Mouse (Mus musculus): ENCODE measurements around the gene Mpp3. TPM values are rescaled to one million over a fixed set of nuclear protein-coding genes. Genes with fewer than 3 reads are reported as not detected.

Gene Mpp3
- polyA plus RNA-seq, 1 experiment from 2014 or later, result 0.66 TPM

- H3K4me2 ChIP-seq, result peak overlapping the region; percentile 50
- H3K4me1 ChIP-seq, result peaks cover 23% of the 10 kb centered on the region
- H3K4me3 ChIP-seq, result no peak overlapping the region
- ATAC-seq, result peak; percentile 59
- H3K27me3 ChIP-seq (replicated peaks), result peaks cover 55% of the 10 kb centered on the region
- peak overlapping the region; percentile 9; the same call in 1 of the 2 replicates for H3K9ac ChIP-seq
- H3K9me3 ChIP-seq (replicated peaks), result no peaks in the 10 kb centered on the region
- WGBS (ENCODE audit: insufficient replicate concordance), result 7% methylated on average over 24 of the region's 24 CpGs
- H3K36me3 ChIP-seq, result no peaks in the 10 kb centered on the region
- 0 out of 2 replicates have a peak overlapping the region, but pooled peaks have one; percentile 10 for H3K27ac ChIP-seq
Measured at GRCm38 (mm10) chr11:101952541-101953341, 75.5 kb downstream of the Mpp3 start.

GRCm38 (mm10) chr11:101950021-101950420 is 78.2 kb downstream of the Mpp3 start:
- WGBS (ENCODE audit: insufficient replicate concordance), result 61% methylated on average over 5 of the region's 5 CpGs
- H3K4me2 ChIP-seq, result no peak overlapping the region
- H3K27ac ChIP-seq, result no peak overlapping the region
- H3K9ac ChIP-seq, result no peak overlapping the region
- H3K27me3 ChIP-seq (replicated peaks), result peaks cover 40% of the 10 kb centered on the region
- no peaks in the 10 kb centered on the region for H3K9me3 ChIP-seq (replicated peaks)
- H3K4me1 ChIP-seq, result peaks cover 23% of the 10 kb centered on the region
- H3K4me3 ChIP-seq, result no peak overlapping the region
- ATAC-seq, result no peak
- no peaks in the 10 kb centered on the region for H3K36me3 ChIP-seq

Other genes with a start within 250 kb of the Mpp3 start
- gene Etv4, start 243.1 kb downstream of the Mpp3 start, polyA plus RNA-seq (2016; fragmentation: Nextera tagmentation; extraction: Ambion mirVana), result 1.4 and 2.0 TPM in 2 replicates
- gene Meox1, start 134.1 kb downstream of the Mpp3 start, polyA plus RNA-seq (2016; fragmentation: Nextera tagmentation; extraction: Ambion mirVana), result 0.72 and 1.3 TPM in 2 replicates
- 0.10 TPM in 2 replicates for gene Sost, start 61.4 kb downstream of the Mpp3 start, polyA plus RNA-seq (2016; fragmentation: Nextera tagmentation; extraction: Ambion mirVana)
- not detected in 2 replicates for gene Cfap97d1, start 44.2 kb downstream of the Mpp3 start, polyA plus RNA-seq (2016; fragmentation: Nextera tagmentation; extraction: Ambion mirVana)
- gene Dusp3, start 41.4 kb downstream of the Mpp3 start, polyA plus RNA-seq (2016; fragmentation: Nextera tagmentation; extraction: Ambion mirVana), result 12.9 and 13.4 TPM in 2 replicates
- gene Cd300lg, start 13.0 kb upstream of the Mpp3 start, polyA plus RNA-seq (2016; fragmentation: Nextera tagmentation; extraction: Ambion mirVana), result 0.50 and 0.51 TPM in 2 replicates
- gene Mpp2, start 60.1 kb upstream of the Mpp3 start, polyA plus RNA-seq (2016; fragmentation: Nextera tagmentation; extraction: Ambion mirVana), result 15.1 and 16.7 TPM in 2 replicates
- gene Ppy, start 72.9 kb upstream of the Mpp3 start, polyA plus RNA-seq (2016; fragmentation: Nextera tagmentation; extraction: Ambion mirVana), result not detected in 2 replicates
- gene Pyy, start 79.4 kb upstream of the Mpp3 start, polyA plus RNA-seq (2016; fragmentation: Nextera tagmentation; extraction: Ambion mirVana), result 0.32 TPM in 1 of 2 replicates, not detected in the other
- gene Nags, start 117.1 kb upstream of the Mpp3 start, polyA plus RNA-seq (2016; fragmentation: Nextera tagmentation; extraction: Ambion mirVana), result 7.7 and 8.8 TPM in 2 replicates
- gene Tmem101, start 127.9 kb upstream of the Mpp3 start, polyA plus RNA-seq (2016; fragmentation: Nextera tagmentation; extraction: Ambion mirVana), result 16.3 TPM in 2 replicates
- gene Lsm12, start 156.8 kb upstream of the Mpp3 start, polyA plus RNA-seq (2016; fragmentation: Nextera tagmentation; extraction: Ambion mirVana), result 84.3 and 85.8 TPM in 2 replicates
- gene G6pc3, start 161.2 kb upstream of the Mpp3 start, polyA plus RNA-seq (2016; fragmentation: Nextera tagmentation; extraction: Ambion mirVana), result 18.0 and 19.7 TPM in 2 replicates
- 21.7 and 23.1 TPM in 2 replicates for gene Hdac5, start 201.7 kb upstream of the Mpp3 start, polyA plus RNA-seq (2016; fragmentation: Nextera tagmentation; extraction: Ambion mirVana)
- gene BC030867, start 220.4 kb upstream of the Mpp3 start, polyA plus RNA-seq (2016; fragmentation: Nextera tagmentation; extraction: Ambion mirVana), result 19.5 and 19.7 TPM in 2 replicates
- gene Asb16, start 240.3 kb upstream of the Mpp3 start, polyA plus RNA-seq (2016; fragmentation: Nextera tagmentation; extraction: Ambion mirVana), result 0.05 TPM in 1 of 2 replicates, not detected in the other